Mouse (Mus musculus) bone marrow macrophage, adult 2 months (primary cell): ENCODE data around the gene Cemip2.

Experiments
- CTCF ChIP-seq: IDR thresholded peaks from 2 replicates; pipeline ENCODE4 v1.5.1; 2012; ENCODE audit warnings: low read depth, mild to moderate bottlenecking, low read length, moderate library complexity
- POLR2A ChIP-seq: IDR thresholded peaks from 2 replicates; pipeline ENCODE4 v1.6.1; 2012; ENCODE audit warnings: mild to moderate bottlenecking, low read depth, low read length, borderline replicate concordance

GRCm38 (mm10) chr19:21890699-21891098, 112.6 kb downstream of the Cemip2 start:
- TF ChIP-seq POLR2A (no peak), CTCF (no peak)
